8 mouse cellular contexts compared by ENCODE assay signal in genomic region chr3:98381677-98382245, GRCm38 (mm10). TPM values are rescaled to one million over a fixed set of nuclear protein-coding genes. Genes with fewer than 3 reads are reported as not detected.
A peak's percentile ranks its signal among the peaks of the same experiment; 100 is the strongest.
DNase-seq lines count a peak whose midpoint lies in the region; ATAC-seq lines count a peak whose summit lies in the region.

No protein-coding gene starts in this region.

- H3K36me3 ChIP-seq in lung, embryonic 15.5 days: no peaks in the 10 kb centered on the region
- no peaks in the 10 kb centered on the region for H3K36me3 ChIP-seq in embryonic facial prominence, embryonic 13.5 days
- no peaks in the 10 kb centered on the region for H3K36me3 ChIP-seq in intestine, embryonic 16.5 days (ENCODE audit: control insufficient read depth, insufficient read depth, low read length)
- H3K36me3 ChIP-seq in neural tube, embryonic 14.5 days (ENCODE audit: control insufficient read depth, insufficient read depth, low read length): no peaks in the 10 kb centered on the region

- 6% methylated on average over 17 of the region's 17 CpGs for WGBS in lung, embryonic 15.5 days
- WGBS in embryonic facial prominence, embryonic 13.5 days: 6% methylated on average over 17 of the region's 17 CpGs
- WGBS in intestine, embryonic 16.5 days: 8% methylated on average over 17 of the region's 17 CpGs
- 9% methylated on average over 17 of the region's 17 CpGs for WGBS in neural tube, embryonic 14.5 days

- H3K4me1 ChIP-seq in lung, embryonic 15.5 days: peaks cover 19% of the 10 kb centered on the region
- peaks cover 16% of the 10 kb centered on the region for H3K4me1 ChIP-seq in embryonic facial prominence, embryonic 13.5 days
- H3K4me1 ChIP-seq in intestine, embryonic 16.5 days (ENCODE audit: control insufficient read depth, insufficient read depth, low read length): peaks cover 23% of the 10 kb centered on the region
- H3K4me1 ChIP-seq in neural tube, embryonic 14.5 days (ENCODE audit: control insufficient read depth, insufficient read depth, low read length): 0 out of 2 replicates have a peak, but pooled peaks cover 11% of the 10 kb centered on the region

- no peak for DNase-seq in lung, postnatal 4 days
- DNase-seq in spleen, adult 18-20 months: no peak
- DNase-seq in left cerebral cortex, adult 11 months (ENCODE audit: low spot score): no peak
- no peak for DNase-seq in gastrocnemius, postnatal 36 days

- ATAC-seq in lung, embryonic 15.5 days (ENCODE audit: borderline replicate concordance, extremely low read depth, low FRiP score, low TSS enrichment): peak; percentile 5; the same call in 1 of the 2 replicates
- peak; percentile 22; the same call in 1 of the 2 replicates for ATAC-seq in embryonic facial prominence, embryonic 13.5 days (ENCODE audit: insufficient number of reproducible peaks, insufficient read depth, low FRiP score, low TSS enrichment, low read depth)
- ATAC-seq in intestine, embryonic 16.5 days: peak; percentile 32
- no peak for ATAC-seq in neural tube, embryonic 14.5 days (ENCODE audit: low read depth)

- H3K9ac ChIP-seq in lung, embryonic 15.5 days: peak overlapping the region; percentile 66
- H3K9ac ChIP-seq in embryonic facial prominence, embryonic 13.5 days: peak overlapping the region; percentile 88
- peak overlapping the region; percentile 91 for H3K9ac ChIP-seq in intestine, embryonic 16.5 days (ENCODE audit: low read depth, low read length)
- peak overlapping the region; percentile 94 for H3K9ac ChIP-seq in neural tube, embryonic 14.5 days (replicated peaks; ENCODE audit: low read depth, low read length)

- H3K27ac ChIP-seq in lung, embryonic 15.5 days: peak overlapping the region; percentile 49
- H3K27ac ChIP-seq in embryonic facial prominence, embryonic 13.5 days: peak overlapping the region; percentile 62; the same call in 1 of the 2 replicates
- H3K27ac ChIP-seq in intestine, embryonic 16.5 days (ENCODE audit: low read length): no peak overlapping the region
- H3K27ac ChIP-seq in neural tube, embryonic 14.5 days (ENCODE audit: low read depth, low read length): no peak overlapping the region

- no peaks in the 10 kb centered on the region for H3K27me3 ChIP-seq in lung, embryonic 15.5 days
- H3K27me3 ChIP-seq in embryonic facial prominence, embryonic 13.5 days: no peaks in the 10 kb centered on the region
- H3K27me3 ChIP-seq in intestine, embryonic 16.5 days (replicated peaks; ENCODE audit: control insufficient read depth, insufficient read depth, low read length): no peaks in the 10 kb centered on the region
- H3K27me3 ChIP-seq in neural tube, embryonic 14.5 days (ENCODE audit: control insufficient read depth, insufficient read depth, low read length): no peaks in the 10 kb centered on the region

- peak overlapping the region; percentile 88 for H3K4me2 ChIP-seq in lung, embryonic 15.5 days
- H3K4me2 ChIP-seq in embryonic facial prominence, embryonic 13.5 days: peak overlapping the region; percentile 95
- H3K4me2 ChIP-seq in intestine, embryonic 16.5 days (ENCODE audit: low read depth, low read length): peak overlapping the region; percentile 96
- H3K4me2 ChIP-seq in neural tube, embryonic 14.5 days (ENCODE audit: low read depth, low read length): peak overlapping the region; percentile 85

- intact Hi-C loops in gastrocnemius, postnatal 36 days (cut with DNase I): loop anchor here (5.0 kb wide), 1 partner anchor 46 kb away; no protein-coding TSS in a partner anchor

- H3K4me3 ChIP-seq in lung, embryonic 15.5 days: peak overlapping the region; percentile 61
- H3K4me3 ChIP-seq in embryonic facial prominence, embryonic 13.5 days: peak overlapping the region; percentile 88
- H3K4me3 ChIP-seq in intestine, embryonic 16.5 days (ENCODE audit: low read length): peak overlapping the region; percentile 95
- H3K4me3 ChIP-seq in neural tube, embryonic 14.5 days (ENCODE audit: low read depth, low read length): peak overlapping the region; percentile 94

- H3K9me3 ChIP-seq in lung, embryonic 15.5 days: no peaks in the 10 kb centered on the region
- no peaks in the 10 kb centered on the region for H3K9me3 ChIP-seq in embryonic facial prominence, embryonic 13.5 days
- H3K9me3 ChIP-seq in intestine, embryonic 16.5 days (ENCODE audit: control insufficient read depth, low read length): no peaks in the 10 kb centered on the region
- H3K9me3 ChIP-seq in neural tube, embryonic 14.5 days (ENCODE audit: control insufficient read depth, low read length): no peaks in the 10 kb centered on the region

RNA-seq across cellular contexts. Expression of gene Zfp697, which starts 0.5 kb away (rescaled TPM):
- polyA plus RNA-seq in lung, embryonic 15.5 days (2015; fragmentation: Nextera tagmentation; extraction: Ambion mirVana): 7.9 and 8.0 TPM in 2 replicates
- 7.2 and 8.2 TPM in 2 replicates for polyA plus RNA-seq in embryonic facial prominence, embryonic 13.5 days (2015; fragmentation: Nextera tagmentation; extraction: Ambion mirVana)
- 6.1 and 7.4 TPM in 2 replicates for polyA plus RNA-seq in intestine, embryonic 16.5 days (2015; fragmentation: Nextera tagmentation; extraction: Ambion mirVana)
- 21.7 and 28.9 TPM in 2 replicates for polyA plus RNA-seq in neural tube, embryonic 14.5 days (2014; fragmentation: Nextera tagmentation; extraction: Ambion mirVana)
- under 1 TPM; 0.37 to 0.46 TPM for total RNA-seq in gastrocnemius, postnatal 36 days (2021)

RNA-seq across cellular contexts. Expression of gene Phgdh, which starts 42.0 kb away (rescaled TPM):
- 202 and 209 TPM in 2 replicates for polyA plus RNA-seq in lung, embryonic 15.5 days (2015; fragmentation: Nextera tagmentation; extraction: Ambion mirVana)
- 229 and 256 TPM in 2 replicates for polyA plus RNA-seq in embryonic facial prominence, embryonic 13.5 days (2015; fragmentation: Nextera tagmentation; extraction: Ambion mirVana)
- polyA plus RNA-seq in intestine, embryonic 16.5 days (2015; fragmentation: Nextera tagmentation; extraction: Ambion mirVana): 321 and 332 TPM in 2 replicates
- 163 and 176 TPM in 2 replicates for polyA plus RNA-seq in neural tube, embryonic 14.5 days (2014; fragmentation: Nextera tagmentation; extraction: Ambion mirVana)
- 1 to 10 TPM; 2.3 to 2.9 TPM for total RNA-seq in gastrocnemius, postnatal 36 days (2021)

Comparison
In these comparisons a context has a peak if more than half of its experiments do, and no peak if none do; other contexts are left out.
1. H3K27ac ChIP-seq: peak in lung, embryonic 15.5 days (single experiment) and embryonic facial prominence, embryonic 13.5 days (single experiment); none in intestine, embryonic 16.5 days (single experiment) and neural tube, embryonic 14.5 days (single experiment).
2. Peak in every context shown above with its lines, with median percentiles within 50 percentile points of each other: H3K4me2 ChIP-seq, H3K4me3 ChIP-seq and H3K9ac ChIP-seq.